Mouse (Mus musculus) thymus, postnatal 36 days (tissue): ENCODE results near the gene Mycbpap.

Experiments used
- DNase-seq, 2 experiments: peaks; one replicate each; pipeline ENCODE4 v3.0.0; 2022; ENCODE audit warnings: mixed read lengths in 2 of 2

The Mycbpap gene

GRCm38 (mm10) chr11:94528879-94529278 lies 7.3 kb upstream of the Mycbpap start:
- DNase-seq: no peak

GRCm38 (mm10) chr11:94526171-94526879 lies 4.8 kb upstream of the Mycbpap start:
- DNase-seq: no peak

- no peak for DNase-seq
Measured at GRCm38 (mm10) chr11:94513452-94513851, 8.1 kb downstream of the Mycbpap start.

- DNase-seq: no peak
Measured at GRCm38 (mm10) chr11:94508976-94509375, 12.6 kb downstream of the Mycbpap start.

GRCm38 (mm10) chr11:94501482-94501881 lies 20.1 kb downstream of the Mycbpap start:
- no peak for DNase-seq

GRCm38 (mm10) chr11:94500362-94500761 lies 21.2 kb downstream of the Mycbpap start:
- DNase-seq: no peak

GRCm38 (mm10) chr11:94499661-94500152 lies 21.8 kb downstream of the Mycbpap start, which contains the start of gene Epn3:
Gene Epn3 (minus strand): TSS chr11:94499974.
- no peak for DNase-seq

GRCm38 (mm10) chr11:94499035-94499434 lies 22.5 kb downstream of the Mycbpap start:
- no peak for DNase-seq

GRCm38 (mm10) chr11:94498093-94498996 lies 23.2 kb downstream of the Mycbpap start:
- no peak for DNase-seq

- no peak for DNase-seq
Measured at GRCm38 (mm10) chr11:94495415-94495814, 26.1 kb downstream of the Mycbpap start.

- DNase-seq: no peak
Measured at GRCm38 (mm10) chr11:94491749-94492099, 29.8 kb downstream of the Mycbpap start.

- DNase-seq: peak in 1 of 2 experiments; percentile 21
Measured at GRCm38 (mm10) chr11:94491035-94491748, 30.4 kb downstream of the Mycbpap start.

- no peak for DNase-seq
Measured at GRCm38 (mm10) chr11:94489745-94490144, 31.8 kb downstream of the Mycbpap start.

- DNase-seq: no peak
Measured at GRCm38 (mm10) chr11:94488767-94489533, 32.6 kb downstream of the Mycbpap start.

- peak; percentile 63 to 69 for DNase-seq
Measured at GRCm38 (mm10) chr11:94486001-94486400, 35.5 kb downstream of the Mycbpap start, which contains the start of gene Spata20. Gene Spata20 (minus strand): TSS chr11:94486179.

- DNase-seq: no peak
Measured at GRCm38 (mm10) chr11:94485223-94485622, 36.3 kb downstream of the Mycbpap start.

- DNase-seq: no peak
Measured at GRCm38 (mm10) chr11:94484636-94485035, 36.9 kb downstream of the Mycbpap start.

- no peak for DNase-seq
Measured at GRCm38 (mm10) chr11:94483921-94484320, 37.6 kb downstream of the Mycbpap start.

GRCm38 (mm10) chr11:94483436-94483835 lies 38.1 kb downstream of the Mycbpap start:
- no peak for DNase-seq

- DNase-seq: no peak
Measured at GRCm38 (mm10) chr11:94482738-94483137, 38.8 kb downstream of the Mycbpap start.

GRCm38 (mm10) chr11:94481963-94482362 lies 39.6 kb downstream of the Mycbpap start:
- no peak for DNase-seq

- no peak for DNase-seq
Measured at GRCm38 (mm10) chr11:94480382-94480781, 41.2 kb downstream of the Mycbpap start.
